Mouse (Mus musculus) MN1 (cell line): ENCODE measurements around the gene Fzd10.

Experiments
- DNase-seq: peaks from one replicate; pipeline ENCODE4 v3.0.0-alpha.2; 2016; ENCODE audit warnings: low spot score

The Fzd10 gene

DNA sequence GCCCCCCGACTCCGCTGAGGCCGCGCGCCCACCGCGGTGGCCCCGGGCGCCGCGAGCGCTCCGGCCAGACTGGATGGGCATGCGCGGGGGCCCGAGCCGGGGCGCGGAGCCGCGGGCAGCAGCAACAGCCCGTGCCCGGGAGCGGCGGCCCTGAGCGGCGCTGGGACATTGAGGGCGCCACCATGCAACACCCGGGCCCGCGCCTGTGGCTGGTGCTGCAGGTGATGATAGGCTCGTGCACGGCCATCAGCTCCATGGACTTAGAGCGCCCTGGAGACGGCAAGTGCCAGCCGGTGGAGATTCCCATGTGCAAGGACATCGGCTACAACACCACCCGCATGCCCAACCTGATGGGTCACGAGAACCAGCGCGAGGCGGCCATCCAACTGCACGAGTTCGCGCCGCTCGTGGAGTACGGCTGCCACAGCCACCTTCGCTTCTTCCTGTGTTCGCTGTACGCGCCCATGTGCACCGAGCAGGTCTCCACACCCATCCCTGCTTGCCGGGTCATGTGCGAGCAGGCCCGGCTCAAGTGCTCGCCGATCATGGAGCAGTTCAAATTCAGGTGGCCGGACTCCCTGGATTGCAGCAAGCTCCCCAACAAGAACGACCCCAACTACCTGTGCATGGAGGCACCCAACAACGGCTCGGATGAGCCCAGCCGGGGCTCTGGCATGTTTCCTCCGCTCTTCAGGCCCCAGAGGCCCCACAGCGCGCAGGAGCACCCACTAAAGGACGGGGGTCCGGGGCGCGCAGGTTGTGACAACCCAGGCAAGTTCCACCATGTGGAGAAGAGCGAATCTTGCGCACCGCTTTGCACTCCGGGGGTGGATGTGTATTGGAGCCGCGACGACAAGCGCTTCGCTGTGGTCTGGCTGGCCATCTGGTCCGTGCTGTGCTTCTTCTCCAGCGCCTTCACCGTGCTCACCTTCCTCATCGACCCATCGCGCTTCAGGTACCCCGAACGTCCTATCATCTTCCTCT is 684 bp downstream of the Fzd10 start:
- no peak for DNase-seq

DNA sequence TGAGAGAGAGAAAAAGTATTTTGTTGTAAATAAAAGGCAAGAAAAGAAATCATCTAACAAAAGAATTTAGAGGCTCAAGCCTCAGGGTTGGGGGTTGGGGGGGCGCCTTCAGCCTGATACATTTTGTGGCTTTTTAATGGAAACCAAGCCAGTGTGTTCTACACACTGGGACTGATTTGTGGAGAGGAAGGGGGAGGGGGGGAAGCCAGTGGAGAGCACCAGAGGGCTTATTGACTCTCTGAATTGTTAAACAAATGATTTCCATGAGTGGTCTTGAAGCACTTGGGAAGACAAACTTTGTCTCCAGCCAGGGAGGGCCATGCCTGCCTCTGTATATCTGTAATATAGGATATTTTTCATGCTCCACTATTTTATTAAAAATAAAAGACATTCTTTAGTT is 3.0 kb downstream of the Fzd10 start:
- no peak for DNase-seq

DNA sequence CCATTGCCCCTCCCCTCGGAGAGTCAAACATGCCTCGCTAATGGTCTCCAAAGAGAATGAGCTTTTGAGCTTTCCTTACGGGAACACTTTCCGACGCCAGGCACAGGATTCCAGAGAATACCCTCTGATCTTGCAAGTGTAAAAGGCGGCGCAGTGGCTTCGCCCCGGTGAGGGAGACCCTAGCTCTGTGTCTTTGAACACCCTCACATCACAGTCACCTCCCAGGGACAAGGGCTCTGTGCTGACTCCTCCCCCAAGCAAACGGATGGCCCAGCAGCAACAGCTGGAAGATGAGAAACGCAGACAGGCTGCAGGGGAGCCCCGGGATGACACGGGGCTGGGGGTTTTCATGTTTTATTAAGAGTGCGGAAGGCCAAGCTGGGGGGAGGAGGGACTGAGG is 6.0 kb downstream of the Fzd10 start:
- DNase-seq: no peak

DNA sequence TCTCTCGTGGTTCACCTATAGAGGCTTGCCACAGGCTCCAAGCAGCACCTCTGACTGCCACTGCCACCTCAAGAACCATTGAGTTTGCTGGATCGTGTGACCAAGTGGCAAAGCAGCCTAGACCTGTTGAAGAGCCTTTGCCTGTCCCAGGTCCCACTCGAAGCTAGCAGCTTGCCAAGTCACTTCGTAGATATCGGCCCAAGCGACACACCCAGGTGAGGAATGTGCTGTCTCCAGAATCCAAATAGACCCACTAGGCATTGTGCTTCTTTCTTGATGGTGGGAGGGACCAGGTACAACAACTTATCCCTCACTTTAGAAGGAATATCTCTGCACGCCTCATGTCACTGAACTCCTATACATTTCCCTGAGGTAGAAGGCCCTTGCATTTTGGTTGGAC is 8.4 kb downstream of the Fzd10 start:
- DNase-seq: no peak

DNA sequence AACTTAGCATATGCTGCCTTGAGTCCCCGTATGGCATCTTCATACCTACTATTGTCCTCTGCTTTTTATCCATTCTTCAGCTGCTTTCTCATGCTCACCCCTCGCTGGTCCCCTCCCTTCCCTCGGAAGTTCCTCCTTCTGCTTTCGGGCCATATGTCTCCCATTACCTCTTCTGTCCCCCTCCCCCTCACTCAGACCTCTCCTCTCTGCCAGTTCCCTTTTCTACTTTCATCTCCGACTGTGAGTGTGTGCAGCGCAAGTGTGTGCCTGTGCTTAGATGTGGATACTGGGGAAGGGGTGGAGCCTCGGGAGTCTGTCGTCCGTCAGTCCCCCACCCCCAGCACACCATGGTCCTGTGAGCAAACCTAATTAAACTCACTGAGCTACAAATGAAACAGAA is 17.0 kb downstream of the Fzd10 start:
- no peak for DNase-seq

DNA sequence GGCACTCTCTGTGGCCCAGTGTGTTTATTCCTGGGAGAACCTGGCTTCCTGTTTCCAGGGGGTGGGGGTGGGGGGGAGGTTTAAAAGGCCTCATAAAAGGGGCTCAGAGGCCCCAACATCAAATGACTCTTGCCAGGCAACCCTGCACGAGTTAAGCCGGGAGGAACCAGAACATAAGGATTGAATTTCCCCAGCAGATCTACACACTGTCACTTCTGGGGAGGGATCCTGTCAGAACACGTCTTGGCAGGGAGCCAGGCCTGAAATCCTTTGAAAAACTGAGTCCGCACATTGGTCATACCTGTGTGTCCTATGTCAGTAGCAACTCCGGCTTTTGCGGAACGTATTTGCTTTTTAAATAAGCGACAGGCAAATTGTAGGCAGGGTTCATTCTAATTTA is 19.3 kb downstream of the Fzd10 start:
- DNase-seq: no peak

DNA sequence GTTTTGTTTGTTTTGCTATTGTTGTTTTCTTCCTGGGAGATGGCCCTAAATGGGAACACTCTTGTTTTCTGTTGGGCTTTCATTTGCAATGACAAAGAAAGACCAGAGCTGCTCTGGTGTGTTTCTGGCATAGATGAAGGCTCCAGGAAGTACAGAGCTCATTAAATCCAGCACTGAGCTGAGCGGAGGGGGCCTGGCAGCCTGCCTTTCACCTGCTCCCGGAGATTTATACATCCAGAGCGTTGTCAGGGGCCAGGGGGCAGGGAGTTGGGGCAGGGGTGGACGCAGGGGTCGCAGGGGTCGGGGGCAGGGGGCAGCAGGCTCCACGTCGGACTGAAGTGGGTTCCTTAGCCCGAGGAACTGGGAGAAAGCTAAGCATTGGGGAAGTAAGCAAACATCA is 19.8 kb downstream of the Fzd10 start:
- no peak for DNase-seq

DNA sequence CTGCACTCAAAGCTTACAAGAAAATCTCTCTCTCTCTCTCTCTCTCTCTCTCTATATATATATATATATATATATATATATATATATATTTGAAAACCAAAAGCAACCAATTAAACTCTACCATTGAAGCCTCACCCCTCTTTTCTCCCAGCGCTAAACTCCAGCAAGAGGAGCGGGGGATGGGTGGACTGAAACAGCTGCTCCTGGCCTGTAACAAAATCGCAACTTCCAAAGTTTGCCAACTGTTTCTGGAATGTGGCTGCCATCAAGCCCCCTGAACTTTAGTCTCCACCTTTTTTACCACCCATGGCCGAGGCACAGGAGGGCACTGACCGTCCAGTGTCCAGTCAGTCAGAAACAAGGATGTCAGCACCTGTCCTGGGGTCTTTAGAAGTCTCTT is 27.1 kb downstream of the Fzd10 start:
- DNase-seq: no peak

DNA sequence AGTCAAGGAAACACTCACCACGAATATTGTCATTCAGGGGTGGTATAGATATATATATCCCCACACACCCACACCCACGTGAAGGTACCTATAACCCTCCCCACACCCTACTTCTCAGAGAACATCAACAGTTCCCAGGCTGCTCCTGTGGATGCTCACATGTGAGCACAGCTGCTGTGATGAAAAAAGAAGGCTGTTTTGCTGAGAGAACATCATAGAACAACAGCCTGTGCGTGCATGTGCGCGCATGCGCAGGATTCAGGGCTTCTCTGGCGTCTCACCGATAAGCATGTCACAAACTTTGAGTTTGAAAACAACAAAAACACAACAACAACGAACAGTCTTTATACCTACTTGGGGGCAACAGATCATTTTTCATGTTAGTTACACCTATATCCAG is 36.0 kb downstream of the Fzd10 start:
- DNase-seq: no peak

DNA sequence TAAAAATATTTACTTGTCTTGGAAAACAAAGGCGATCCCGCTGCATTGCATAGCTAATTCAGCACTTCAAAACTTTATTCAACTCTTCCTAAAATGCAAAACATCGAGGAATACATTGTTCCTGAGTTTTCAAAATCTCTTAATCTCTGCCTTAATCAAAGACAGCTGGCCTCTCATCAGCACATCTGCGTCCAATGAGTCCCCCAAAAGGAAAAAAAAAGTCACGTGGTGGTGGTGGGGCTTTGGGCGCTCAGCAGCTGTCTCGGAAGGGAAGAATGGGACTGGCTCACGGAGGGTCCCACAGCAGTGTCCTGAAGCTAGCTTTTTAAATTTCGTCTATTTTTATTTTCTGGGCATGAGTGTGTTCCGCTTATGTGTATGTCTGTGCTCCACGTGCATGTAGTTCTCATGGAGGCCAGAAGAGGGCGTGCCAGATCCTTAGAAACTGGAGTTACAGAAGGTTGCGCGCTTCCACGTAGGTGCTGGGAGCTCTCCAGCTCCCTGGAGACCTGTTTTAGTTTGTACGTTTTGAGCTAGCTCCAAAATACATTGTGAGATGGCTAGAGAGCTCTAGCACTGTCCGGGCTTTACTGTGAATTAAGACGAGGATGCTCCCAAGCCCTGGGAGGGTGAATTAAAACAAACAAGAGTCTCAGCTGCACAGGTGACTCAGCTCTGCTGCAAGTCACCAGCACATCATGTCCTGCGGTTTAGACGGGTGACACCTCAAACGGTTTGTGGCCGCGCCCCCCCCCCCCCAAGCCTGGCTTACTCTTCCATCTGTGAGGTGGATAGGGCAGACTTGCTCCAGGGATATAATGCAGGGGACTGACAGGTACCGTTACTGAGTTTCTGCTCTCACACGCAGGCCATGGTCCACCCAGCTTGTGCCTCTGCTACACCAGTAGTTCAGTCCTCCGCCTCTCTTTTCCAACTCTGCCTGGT is 36.7 kb downstream of the Fzd10 start:
- DNase-seq: no peak

DNA sequence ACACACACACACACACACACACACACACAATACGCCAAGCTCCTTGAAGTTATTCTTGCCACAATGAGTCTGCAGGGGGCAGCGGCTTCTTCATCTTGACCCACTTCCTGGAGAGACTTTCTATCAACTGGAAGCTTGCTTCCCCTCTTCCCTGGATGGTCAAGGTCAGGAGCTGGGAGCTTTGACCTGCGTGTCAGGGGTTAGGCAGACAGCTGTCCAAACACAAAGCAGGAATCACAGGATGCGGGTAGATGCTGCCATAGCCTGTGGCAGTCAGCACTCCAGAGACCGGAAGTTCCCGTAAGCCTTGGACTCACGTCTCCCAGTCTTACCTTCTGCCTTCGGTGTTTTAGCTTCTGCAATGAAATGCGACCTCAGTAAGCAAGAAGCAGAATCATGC is 38.1 kb downstream of the Fzd10 start:
- DNase-seq: no peak

DNA sequence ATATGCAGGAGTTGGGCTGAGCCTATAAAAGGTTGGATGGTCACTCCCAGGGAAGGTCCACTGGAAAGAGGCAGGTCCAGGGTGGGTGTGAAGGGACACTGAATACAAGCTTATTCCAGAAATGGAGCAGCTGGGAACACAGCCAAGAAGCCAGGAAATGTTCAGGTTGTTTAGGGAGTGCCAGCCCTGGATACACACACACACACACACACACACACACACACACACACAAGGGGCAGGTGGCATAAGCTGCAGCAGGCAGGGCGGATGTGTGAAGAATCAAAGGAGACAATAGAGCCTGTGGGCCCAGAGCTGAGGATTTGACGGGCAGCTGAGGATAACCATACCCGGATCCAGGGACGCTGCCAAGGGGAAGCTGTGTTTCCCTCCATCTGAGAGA is 42.4 kb downstream of the Fzd10 start:
- DNase-seq: no peak

DNA sequence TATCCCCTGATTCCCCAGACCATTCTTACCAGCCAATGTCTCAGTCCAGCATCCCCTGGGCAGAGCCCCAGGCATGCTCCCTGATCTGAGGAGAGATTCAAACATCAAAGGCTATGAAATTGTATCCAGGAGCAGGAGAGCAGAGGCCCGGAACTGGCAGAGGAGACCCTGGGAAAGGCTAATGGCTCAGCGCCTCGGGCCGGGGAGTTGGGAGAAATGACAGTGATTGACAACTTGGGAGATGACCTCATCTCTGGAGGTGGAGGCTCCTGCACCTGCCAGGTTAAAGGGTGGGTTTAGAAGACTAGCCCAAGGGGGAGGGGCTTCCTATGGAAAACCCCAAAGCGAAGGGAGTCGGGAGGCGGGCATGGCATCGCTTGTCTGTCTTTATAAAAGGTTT is 45.1 kb downstream of the Fzd10 start:
- no peak for DNase-seq

DNA sequence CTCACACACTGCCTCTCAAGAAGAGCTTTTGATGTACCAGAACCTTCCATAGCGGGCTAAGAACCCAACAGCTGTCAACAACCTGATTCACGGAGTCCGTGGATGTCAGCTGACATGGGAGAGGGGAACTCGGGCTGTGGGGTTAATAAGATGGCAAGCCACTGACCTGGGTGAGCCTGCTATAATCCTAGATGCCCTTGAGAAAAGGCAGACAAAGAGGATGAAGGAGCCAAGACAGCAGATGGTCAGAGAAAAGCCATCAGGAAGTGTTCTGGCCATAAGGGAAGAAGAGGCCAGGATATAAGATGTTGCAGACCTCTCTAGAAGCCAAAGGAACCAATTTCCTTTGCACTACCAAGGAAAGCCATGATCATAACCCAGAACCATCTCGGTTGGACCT is 45.6 kb downstream of the Fzd10 start:
- no peak for DNase-seq

DNA sequence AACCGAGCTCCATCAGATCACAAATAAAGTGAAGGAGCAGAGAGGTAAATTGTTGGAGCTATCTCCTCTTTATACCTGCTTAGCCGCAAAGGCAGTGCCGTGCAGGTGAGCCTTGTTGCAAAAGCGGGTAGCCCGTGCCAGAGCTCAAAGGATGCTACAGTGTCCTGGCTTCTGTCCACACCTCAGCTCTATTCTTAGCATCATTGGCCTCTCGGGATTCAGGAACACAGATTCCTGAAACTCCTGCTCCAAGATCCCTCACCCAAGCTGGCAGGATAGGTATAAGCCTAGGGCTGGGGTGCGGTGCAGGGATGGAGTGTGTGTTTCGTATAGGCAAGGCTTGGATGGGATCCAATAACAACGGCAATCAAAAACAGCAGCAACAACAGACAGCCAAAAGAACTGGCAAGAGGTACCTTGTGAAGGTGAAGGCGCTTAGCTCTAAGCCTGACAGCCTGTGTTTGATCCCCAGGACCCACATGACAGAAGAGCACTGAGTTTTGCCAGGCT is 46.6 kb downstream of the Fzd10 start:
- DNase-seq: no peak

DNA sequence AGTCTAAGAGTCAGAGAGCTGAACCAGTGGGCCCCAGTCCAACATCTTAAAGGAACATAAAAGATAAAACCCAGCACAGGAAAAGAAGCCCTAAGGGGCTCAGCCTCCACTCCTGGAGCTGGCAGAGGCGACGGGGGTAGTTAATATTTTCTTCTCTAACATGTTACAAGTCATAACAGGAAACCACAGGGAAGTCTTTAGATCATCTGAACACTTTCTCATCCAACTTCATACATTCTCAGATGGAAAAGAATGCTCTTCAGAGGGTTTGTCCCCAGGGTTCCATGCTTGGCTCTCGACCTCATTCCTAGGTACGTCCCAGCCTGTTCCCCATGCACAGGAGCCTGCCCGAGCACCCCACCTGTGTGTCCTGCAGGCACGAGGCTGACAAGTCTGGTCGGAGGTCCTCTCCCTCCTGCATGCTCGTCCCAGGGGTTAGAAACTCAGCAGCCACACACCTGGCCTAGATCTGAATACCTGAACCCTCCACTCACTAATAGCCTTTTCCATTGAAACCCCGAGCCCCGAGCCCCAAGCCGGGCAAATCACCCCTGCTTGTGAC is 48.8 kb downstream of the Fzd10 start:
- no peak for DNase-seq
